Mouse (Mus musculus) right cerebral cortex, postnatal 36 days (tissue): ENCODE data around the gene Gm39566.

ENCODE experiments used
- DNase-seq, 2 experiments: peaks; one replicate each; pipeline ENCODE4 v3.0.0; 2022; ENCODE audit warnings: low spot score in 2 of 2, mixed read lengths in 1 of 2

Gm39566 gene

DNA sequence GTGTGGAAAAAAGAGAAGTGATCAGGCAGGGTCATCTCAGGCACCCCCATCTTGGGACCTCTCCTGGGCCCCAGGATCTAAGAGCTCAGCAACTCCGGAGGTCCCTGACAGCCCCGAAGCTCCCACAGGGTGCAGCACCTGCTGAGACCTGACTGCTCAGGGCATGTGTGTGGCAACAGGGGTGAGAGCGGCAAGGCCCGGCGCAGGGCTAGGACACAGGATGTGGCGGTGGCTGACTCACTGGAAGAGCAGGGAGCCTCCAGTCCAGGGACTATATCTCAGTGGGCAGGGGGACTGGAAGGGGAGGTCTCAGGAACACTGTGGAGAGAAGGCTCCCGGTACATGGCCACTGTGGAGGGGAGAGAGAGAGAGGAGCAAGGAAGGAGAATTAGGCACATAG is 17.2 kb downstream of the Gm39566 start:
- DNase-seq, result no peak

DNA sequence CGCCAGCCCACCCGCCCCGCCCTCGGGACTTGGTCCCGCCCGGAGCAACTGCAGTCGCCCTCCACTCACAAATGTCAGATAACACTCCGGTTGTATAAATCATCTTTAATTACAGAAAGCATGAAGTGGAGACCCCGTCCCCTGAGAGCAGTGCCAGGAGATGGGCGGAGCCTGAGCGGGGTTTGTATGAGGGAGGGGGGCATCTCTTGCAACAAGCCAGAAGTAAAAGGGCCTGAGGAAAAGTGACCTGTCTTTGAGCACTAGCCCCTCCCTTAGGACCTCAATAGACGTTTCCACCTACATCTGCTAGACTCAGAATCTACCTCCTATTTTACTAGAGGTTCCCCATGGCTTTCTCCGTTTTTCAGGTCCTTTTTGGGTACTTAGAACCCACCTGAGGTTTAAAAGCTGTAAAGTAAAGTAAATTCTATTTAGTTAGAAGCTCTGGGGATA is 19.1 kb downstream of the Gm39566 start:
- DNase-seq, result no peak

DNA sequence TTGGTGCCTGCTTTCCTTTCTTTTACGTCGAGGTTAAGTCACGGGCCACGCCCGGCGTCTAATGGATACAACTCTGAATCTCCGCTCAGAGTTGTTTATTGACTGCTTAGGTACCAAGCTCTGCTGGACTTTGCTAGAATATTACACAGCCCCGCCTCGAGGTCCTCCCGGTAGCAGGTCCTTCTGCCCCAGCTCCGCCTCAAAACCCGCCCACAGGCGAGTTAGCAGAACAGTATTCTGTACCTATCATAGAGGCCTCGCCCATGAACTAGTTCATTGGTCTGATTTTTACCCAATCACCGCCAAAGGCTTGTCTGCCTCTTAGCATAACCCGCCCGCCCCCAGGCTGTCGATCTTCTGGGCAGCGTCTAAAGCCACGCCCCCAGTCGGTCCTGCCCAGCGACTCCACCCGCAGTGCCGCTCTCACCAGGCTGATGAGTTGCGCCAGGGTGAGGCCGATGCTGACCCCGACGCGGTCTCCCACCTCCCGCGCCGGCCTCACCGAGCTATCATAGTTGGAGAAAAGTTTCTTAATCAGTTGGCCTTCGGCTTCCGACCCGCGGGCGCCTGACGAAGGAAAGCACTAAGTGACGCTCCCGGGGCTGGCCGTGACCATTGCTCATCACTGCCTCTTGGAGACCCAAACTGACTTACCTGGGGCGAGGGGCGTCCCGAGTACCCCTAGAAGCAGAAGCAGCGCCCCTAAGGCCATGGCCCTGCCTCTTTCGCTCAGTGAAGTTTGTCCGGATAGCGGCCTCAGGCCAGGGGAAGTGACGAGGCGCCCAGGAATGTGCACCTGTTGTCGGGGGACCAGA is 19.7 kb downstream of the Gm39566 start, which contains the start of gene Chrnb1:
Chrnb1 (minus strand) TSS at position 776 of the 815 bp plus-strand sequence.
- peak; percentile 87 to 92 for DNase-seq

DNA sequence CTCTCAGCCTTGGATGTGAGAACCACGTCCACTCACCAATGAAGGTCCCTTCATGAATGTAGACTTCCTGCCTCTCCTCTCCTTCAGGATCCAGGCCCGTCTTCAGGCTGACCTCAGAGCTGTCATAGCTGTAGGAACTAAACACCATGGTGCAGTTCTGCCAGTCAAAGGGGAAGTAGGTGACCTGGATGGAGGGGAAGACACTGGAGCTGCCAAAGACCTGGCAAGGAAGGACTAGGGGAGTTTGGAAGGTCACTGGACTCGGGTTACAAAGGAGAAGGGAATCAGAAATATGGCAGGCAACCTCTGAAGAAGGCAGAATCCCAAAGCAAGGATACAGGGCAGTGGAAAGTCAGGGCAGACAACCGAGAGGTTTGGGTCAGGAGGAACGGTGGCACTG is 21.7 kb downstream of the Gm39566 start:
- DNase-seq, result no peak

DNA sequence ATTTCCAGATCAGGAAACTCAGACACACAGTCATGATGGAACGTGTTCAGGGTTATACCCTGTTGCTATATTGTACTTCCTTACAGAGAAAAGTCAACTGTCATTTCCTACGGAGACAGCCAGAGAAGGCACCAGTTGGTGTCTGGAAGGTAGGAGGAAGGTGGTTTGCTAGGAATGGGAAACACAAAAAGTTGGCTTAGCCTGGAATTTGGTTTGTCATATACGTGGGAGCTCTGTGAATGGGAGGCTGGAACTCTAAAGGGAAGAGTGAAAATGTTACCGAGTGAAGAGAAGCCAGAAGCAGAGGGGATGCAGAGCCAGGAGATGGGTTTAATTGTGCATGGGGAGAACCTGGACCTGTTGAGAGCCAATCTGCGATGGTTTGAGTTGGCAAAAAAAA is 23.7 kb downstream of the Gm39566 start:
- DNase-seq, result no peak

DNA sequence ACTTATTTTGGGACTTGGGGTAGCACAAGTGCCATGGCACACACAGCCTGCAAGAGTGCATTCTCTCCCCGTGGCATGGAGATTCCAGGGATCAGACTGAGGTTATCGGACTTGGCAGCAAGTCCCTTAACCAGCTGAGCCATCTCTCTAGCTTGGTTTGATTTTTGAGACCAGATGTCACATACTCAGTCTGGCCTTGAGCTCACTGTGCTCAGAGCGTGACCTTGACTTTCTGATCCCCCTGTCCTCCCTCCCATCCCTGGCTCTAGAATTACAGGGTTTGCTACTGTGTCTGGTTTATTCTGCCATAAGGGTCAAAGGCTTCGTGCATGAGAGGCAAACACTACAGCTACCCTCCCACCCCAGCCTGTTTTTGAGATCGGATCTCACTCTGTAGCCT is 25.7 kb downstream of the Gm39566 start:
- no peak for DNase-seq

DNA sequence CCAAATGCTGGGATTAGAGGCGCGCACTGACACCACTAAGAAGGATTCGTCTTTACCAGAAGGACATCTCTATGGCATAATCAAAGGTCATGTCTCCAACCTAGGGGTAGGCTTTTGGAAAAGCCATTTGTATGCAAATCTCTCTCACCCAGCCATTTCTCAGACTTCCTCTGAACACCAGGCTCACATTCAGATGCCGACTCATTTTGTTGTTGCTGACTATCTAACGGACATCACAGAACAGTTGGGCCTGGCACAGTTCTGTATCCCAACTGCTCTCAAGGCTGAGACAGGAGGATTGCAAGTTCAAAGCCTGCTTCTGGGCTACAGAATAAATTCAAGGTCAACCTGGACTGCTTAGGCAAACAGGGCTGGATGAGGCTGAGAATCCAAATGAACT is 27.8 kb downstream of the Gm39566 start:
- no peak for DNase-seq

DNA sequence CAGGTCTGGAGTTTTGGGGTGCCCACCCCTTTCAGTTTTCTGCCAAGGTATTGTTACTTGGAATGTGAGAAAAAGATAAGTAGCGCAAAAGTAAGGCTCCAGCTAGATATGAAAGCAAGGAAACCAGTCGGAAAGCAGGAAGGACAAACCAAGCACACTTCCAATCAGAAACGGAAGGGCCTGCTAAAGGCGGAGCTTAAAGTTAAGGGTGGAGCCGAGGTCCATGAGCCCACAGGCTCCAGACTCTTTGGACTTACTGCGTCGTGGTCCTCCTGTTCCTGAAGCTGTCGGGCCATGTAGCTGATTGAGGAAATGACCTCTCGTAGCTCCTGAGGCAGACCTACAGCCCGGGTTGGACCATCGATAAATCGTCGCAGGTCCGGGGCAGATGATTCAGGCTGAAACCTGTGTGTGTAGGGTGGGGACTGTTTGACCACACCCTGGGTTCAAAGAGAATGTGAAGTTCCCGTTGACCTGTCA is 30.3 kb downstream of the Gm39566 start:
- DNase-seq, result no peak

DNA sequence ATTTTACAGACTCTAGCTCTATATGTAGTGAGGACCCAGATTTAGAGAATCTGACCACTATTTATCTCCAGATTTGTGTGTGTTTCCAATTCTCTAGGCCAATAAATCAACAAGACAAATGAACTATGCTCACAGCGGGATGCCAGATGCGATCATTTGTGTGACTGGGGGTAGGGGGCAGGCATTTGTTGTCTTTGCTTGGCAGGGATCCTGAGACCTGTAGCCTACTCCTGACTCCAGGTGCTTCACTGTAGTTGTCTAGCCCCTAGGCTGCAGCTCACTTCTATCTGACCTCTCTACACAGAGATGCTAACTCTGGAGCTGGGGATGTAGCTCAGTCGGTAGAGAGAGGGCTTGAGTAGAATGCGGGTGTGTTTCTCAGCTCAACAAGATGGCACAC is 33.3 kb downstream of the Gm39566 start:
- DNase-seq, result no peak

DNA sequence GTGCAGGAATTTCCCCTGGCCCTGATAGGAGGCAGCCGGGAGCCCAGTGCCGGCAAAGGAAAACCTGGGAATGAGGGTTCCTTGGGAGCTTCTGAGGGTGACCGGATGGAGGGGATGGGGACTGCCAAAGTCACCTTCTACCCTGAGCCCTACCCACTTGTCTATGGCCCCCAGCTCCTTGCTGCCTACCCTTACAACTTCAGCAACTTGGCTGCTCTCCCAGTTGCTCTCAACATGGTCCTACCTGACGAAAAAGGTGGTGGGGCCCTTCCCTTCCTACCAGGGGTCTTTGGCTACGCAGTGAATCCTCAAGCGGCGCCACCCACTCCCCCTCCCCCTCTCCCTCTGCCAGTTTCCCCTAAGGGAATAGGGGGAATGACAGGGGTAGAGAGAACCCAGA is 36.1 kb downstream of the Gm39566 start:
- no peak for DNase-seq

DNA sequence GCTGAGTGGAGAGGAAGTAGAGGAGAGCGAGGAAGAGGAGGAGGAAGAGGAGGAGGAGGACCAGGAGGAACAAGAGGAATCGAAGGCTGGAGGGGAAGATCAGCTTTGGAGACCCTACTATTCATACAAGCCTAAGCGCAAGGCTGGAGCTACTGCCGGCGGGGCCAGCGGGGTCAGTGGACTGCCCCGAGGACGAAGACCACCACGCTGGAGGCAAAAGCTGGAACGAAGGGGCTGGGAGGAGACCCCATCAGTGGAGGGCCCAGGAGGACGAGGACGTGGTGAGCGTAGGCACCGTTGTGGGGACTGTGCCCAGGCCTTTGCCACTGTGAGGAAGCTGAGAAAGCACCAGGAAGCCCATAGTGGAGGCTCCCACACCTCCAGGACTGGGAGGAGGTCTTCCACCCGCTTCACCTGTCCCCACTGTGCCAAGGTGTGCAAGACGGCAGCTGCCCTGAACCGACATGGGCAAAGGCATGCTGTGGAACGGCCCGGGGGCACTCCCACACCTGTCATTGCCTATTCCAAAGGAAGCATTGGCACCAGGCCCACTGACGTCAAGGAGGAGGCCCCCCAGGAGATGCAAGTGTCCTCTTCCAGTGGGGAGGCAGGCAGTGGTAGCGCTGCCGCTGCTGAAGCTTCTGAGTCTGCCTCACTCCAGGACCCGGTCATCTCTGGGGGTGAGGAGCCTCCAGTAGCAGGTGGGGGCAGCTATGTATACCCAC is 36.7 kb downstream of the Gm39566 start:
- DNase-seq, result no peak

DNA sequence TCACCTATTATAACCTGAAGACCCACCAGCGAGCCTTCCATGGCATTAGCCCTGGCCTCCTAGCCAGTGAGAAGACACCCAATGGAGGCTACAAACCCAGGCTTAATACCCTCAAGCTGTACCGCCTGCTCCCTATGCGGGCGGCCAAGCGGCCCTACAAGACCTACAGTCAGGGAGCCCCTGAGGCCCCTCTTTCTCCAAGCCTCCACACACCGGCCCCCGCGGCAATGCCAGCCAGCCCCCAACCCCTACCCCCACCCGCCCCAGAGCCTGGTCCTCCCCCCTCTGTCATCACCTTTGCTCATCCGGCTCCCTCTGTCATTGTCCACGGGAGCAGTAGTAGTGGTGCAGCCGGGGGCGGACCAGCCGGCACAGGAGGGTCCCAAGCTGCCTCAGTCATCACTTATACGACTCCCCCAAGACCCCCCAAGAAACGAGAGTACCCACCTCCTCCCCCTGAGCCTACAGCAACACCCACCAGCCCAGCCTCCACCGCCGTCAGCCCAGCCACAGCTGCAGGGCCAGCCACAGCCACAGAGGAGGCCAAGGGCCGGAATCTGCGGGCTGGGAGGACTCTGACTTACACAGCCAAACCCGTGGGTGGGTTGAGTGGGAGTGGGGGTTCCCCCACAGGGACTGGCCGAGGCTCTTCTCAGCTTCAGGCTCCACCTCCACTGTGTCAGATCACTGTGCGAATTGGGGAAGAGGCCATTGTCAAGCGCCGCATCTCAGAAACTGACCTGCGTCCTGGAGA is 37.4 kb downstream of the Gm39566 start:
- DNase-seq, result no peak

DNA sequence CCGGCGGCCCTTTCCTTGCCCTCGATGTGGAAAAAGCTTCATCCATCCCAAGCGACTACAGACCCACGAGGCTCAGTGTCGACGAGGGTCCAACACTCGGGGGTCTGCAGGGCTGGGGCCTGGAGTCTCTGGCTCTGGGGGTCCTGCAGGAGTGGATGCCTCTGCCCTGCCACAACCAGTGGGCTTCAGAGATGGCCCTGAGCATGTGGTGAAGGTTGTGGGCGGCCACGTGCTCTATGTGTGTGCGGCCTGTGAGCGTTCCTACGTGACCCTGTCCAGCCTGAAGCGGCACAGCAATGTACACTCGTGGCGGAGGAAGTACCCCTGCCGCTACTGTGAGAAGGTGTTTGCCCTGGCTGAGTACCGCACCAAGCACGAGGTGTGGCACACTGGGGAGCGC is 38.6 kb downstream of the Gm39566 start:
- DNase-seq, result no peak

DNA sequence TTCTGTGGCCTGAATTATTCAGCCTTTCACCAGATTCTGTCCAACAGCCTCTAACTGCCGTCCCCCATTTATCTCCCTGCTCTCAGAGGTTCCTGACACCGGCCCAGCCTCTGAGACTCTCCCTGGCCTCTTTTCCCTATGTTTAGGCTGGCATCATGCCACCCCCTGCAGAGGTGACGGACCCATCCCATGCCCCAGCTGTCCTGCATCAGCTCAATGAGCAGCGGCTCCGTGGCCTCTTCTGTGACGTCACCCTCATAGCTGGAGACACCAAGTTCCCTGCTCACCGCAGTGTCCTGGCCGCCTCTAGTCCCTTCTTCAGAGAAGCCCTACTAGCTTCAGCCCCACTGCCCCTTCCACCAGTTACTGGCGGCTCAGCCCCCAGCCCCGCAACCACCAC is 39.4 kb downstream of the Gm39566 start:
- DNase-seq, result no peak

DNA sequence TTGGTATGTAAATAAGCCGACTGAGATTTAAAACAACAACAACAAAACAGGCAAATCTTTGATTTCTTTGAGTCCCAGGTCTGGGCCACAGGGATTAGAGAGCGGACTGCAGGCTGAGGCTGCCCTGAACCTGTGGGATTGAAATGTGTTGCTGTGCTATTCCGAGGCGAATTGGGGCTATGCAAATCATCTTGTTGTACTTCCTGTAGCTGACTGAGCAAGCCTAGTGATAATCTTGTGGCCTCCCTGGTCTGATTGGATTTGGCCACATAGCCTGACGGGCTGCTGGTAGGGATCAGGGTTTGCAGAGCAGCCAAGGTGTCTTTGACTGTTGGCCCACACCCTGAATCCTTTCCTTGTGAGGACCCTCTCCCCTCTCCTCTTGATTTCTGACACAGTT is 40.1 kb downstream of the Gm39566 start:
- DNase-seq, result no peak

DNA sequence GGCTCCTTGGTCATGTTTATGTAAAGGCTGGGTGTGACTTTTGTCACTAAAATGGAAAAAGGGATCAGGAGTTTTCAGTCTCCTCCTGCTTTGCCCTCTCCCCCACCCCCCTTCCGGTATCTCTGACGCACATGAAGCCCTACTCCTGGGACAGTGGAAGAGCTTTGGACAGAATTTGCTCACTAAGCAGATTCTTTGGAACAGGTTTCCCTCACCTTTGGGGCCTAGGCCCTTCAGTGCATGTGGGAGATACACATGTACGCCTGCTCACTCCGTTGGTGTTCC is 47.5 kb downstream of the Gm39566 start:
- DNase-seq, result no peak

DNA sequence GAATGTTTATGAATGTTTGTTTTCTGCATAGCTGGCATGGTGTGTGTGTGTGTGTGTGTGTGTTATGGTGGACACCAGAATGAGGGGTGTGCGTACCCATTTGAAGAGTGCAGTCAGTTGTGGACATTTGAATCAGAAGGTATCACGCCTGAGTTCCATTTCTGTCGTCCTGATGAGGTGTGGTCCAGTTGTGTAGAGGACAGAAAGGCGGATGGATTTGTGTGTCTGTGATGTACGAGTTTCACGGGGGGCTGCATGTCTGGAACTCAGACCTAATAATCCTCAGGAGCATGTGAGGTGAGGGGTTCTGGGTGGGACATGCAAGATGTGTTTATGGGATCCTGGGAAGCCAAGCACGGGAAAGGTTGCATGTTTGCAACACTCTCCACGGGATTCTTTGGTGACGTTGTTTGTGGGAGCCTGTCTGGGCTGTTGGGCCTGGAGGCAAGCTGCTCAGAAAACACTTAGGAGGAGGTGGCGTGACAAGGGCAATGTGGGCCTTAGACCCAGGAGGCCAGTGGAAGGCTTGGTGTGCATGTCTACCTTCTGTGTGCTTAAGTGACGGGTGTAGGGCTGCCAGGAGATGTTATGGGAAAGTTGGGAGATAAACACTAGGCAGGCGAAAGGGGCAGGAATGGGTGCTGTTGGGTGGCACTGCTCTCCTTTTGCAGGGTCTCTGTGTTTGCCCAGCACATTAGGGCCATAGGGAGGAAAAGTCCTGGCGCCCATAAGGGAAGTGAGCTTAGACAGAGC is 48.0 kb downstream of the Gm39566 start:
- DNase-seq, result no peak

DNA sequence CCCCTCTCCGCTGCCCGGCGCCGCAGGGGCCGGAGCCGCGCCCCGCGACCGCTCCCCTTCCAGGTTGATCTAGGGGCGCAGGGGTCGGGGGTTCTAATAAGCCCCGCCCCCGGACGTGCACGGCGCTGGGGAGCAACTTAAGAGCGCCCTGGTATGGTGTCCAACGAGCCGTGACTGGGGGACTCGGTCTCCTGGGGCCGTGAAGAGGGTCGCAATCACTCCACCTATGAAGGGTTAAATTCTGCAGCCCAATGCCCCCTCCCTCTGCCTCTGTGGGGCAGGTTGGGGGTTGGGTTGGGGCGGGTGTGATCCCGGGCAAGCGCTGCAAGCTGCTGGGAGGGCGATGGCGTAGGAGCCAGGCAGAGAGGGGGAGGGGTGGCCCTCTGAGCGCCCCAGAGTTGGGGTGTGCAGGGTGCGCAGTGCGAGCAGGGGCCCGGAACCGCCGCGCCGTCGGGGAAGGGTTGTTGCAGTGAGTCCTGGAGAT is 48.9 kb downstream of the Gm39566 start:
- peak; percentile 54 to 57 for DNase-seq

DNA sequence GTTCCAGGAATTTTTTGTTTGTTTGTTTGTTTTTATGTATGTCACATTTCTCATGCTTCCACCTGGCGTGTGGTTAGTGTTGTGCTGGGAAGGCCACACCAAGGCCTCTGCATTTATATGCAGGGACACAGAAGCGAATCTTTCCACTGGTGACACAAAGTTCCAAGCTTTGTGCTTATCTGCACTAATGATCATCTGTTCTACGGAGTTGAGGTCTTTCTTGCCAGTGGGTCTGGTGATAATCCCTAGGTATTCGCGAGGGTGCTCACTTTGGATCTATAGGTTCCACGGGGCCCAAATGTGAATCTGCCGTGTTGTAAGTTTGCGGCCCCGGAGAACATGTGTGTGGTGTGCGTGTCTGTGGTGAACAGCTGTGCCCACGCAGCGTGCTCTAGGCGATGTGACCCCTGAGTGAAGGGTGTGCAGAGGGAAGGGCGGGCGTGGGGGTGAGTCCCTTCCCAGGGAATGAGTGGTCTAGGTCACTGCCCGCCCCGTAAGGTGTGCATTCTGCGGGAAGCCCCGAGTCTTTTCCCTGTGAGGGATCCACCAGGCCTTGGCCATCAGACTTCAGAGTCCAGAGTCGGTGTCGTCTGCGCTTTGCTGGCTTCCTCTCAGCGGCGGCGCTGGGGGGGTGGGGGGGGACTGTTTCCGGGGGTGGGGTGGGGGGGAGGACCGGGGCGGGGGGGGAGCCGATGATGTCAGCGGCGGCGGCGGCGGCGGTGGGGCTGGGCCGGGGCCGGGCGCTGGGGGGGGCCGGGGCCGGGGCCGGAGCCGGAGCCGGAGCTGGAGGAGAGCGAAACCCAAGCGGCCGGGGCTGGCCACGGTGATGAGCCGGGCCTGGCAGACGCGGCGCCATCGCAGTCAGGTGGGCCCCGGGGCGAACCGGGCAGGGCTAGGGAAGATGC is 49.6 kb downstream of the Gm39566 start, which contains the start of gene Zbtb4:
Zbtb4 (plus strand) TSS at position 692 of the 905 bp plus-strand sequence.
- DNase-seq, result no peak

DNA sequence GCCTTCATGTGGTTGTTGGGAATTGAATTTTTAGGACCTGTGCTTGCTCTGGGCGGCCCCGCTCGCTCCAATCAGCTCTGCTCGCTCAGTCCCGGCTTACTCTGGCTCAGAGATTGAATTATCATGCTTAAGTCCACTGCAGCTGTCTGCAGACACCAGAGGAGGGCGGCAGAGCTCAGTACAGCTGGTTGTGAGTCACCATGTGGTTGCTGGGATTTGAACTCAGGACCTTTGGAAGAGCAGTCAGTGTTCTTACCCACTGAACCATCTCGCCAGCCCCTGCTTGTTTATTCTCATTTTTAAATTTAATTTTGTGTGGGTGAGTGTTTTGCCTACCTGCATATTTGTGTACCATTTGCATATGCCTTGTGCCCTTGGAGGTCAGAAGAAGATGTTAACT is 51.5 kb downstream of the Gm39566 start:
- DNase-seq, result no peak
